Mouse (Mus musculus) megakaryocyte, adult 5-6 weeks (primary cell): Measurements from ENCODE around the gene Trpm2. TPM values are rescaled to one million over a fixed set of nuclear protein-coding genes. Genes with fewer than 3 reads are reported as not detected.
"Not testable (repeated sequence)": the region's sequence is repeated elsewhere in the genome, so short reads cannot be mapped to it uniquely, and the experiment has no call there.

Experiments used
- ATAC-seq: 2 replicates; pipeline ENCODE4 v1.8.0; 2016; ENCODE audit warnings: mild to moderate bottlenecking, inconsistent platforms; ENCODE audit not compliant: poor library complexity, severe bottlenecking
- total RNA-seq, 2 experiments: library from RNA; stranded (forward) in 1 of 2; stranded (reverse) in 1 of 2; fragments of 153-499, 151-499 nt in 1 of 2; fragments of 221-1000, 200-1000 nt in 1 of 2; gene quantifications; 2 replicates each; pipeline versions ENCODE4 v1.2.3 to v1.2.4; 2015 to 2017

The Trpm2 gene
- total RNA-seq, 2 experiments from 2014 or later = 15.2 to 35.8 TPM

DNA sequence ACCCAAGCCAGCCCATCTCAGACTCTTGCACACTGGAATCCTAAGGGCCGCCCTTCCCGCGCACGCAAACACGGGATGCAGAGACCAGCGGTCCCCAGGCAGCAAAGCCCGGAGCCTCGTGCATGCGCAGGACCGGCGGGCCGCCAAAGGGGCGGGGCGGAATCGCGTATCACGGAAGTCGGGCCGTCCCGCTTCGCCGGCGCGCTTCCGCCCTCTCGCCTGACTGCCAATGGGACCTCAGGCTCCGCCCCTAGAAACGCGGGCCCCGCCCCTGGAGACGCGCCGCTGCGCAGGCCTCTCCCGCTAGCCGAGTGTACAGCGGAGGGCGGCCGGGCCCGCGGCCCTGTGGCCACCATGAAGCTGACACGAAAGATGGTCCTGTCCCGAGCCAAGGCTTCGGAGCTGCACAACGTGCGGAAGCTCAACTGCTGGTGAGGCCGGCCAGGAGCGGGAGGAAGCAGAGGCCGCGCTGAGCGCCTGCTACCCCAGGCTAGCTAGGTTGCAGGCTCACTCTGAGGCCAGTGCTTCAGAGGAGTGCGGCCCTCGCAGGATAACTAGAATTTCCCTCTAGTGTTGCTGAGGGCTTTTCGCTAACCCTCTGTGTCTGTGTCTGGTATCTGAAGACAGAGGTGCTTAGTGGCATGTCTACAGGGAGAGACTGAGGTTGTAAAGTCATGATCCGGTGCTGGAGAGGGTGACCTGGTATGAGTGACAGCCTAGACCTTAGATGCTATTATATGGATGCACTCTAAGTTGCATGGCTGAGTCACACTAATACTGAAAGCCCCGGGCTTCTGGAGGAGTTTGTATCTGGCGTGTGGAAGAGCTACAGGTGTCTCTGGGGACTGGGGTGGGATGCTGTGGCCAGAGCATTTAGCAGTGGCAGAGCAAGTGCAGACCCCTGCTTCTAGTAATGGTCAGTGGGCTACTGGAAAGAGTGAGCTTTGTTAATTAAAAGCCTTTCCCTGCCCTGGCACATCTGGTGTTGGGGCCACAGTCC, 8.3 kb upstream of the Trpm2 start, which contains the start of gene 1810043G02Rik:
Gene 1810043G02Rik (plus strand): TSS at position 174 of the 1,000 bp plus-strand sequence.
- peak; percentile 97 for ATAC-seq

DNA sequence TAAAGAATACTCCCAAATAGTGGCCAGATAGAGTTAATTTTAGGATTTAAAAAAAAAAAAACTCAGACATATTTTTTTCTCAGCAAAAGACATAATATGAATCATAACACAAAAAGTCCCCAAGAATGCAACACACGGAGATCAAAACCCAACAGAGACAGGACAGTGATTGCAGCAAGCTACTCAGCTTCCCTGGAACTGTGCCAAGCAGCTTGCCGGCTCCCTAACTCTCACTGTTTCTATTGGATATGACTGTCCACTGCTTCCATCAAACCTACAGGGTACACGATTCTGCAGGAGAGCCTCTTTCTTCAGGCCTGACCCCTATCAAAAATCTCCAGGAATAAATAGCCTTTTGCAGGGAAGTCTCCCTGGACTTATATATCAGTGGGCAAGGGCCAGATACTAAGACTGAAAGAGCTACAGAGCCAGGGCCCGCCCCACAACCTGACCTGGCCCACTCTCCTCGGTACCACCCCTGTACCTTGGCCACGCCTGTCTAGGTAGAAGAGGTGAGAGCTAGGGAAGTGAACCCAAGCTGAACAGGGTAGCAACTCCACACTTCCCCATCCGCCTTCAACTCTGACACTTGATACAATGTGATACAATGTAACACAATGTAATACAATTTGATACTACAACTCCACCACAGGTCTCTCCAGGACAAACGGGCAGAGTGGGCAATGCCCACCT, 6.2 kb upstream of the Trpm2 start:
- no peak for ATAC-seq

DNA sequence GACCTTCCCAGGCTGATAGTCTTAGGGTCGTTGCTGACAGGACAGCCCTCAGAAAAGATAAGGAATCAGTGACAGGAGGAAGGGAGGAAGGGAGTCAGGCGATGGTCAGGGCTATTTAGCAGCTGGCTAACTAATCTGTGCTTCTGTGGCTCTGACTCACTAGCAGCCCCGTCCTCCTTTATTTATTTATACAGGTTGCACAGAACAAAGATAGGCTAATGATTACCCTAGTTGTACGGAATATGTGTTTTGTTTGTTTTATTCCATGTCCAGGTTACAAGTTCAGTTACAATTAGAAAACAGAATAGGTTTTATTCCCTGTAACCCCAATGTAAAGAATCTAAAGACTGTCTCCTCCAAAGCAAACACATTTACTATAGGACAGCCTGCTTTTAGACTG, 5.3 kb upstream of the Trpm2 start:
- no peak for ATAC-seq

DNA sequence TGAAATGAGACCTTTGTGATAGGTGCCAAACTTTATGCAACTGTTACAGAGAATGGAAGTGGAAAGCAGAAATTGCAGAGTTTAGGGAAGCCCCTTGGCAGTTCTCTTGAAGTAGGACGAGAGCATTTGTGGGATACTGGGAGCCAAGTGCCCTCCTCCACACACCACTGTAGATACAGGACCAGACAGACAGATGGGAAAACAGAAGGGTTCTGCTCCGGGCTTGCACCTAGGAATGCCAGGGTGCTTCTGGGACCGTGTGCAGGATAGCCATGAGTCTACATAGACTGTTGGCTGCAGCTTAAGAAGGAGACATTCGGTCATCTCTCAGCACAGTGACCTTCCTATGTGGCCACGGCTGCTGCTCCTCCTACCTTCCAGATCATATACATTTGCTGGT, 4.4 kb upstream of the Trpm2 start:
- ATAC-seq = no peak

DNA sequence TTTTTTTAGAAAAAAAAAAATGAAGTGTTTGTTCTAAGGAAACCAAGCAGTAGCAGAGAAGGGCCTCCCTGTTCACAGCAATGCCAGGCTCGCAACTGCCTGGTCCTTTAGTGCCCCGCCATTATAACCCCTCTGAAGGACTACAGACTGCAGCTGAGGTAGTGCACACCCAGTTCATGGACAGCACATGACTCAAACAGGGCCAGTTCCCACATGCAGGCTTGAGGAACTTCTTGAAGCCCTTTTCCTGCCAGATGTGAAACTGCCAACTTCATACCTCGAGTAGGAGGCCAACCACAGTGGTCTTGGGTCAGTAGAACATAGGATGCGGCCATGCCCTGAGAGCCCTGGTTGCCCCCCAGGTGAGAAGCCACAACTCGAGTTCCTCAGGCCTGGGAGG, 4.0 kb upstream of the Trpm2 start:
- ATAC-seq = no peak

DNA sequence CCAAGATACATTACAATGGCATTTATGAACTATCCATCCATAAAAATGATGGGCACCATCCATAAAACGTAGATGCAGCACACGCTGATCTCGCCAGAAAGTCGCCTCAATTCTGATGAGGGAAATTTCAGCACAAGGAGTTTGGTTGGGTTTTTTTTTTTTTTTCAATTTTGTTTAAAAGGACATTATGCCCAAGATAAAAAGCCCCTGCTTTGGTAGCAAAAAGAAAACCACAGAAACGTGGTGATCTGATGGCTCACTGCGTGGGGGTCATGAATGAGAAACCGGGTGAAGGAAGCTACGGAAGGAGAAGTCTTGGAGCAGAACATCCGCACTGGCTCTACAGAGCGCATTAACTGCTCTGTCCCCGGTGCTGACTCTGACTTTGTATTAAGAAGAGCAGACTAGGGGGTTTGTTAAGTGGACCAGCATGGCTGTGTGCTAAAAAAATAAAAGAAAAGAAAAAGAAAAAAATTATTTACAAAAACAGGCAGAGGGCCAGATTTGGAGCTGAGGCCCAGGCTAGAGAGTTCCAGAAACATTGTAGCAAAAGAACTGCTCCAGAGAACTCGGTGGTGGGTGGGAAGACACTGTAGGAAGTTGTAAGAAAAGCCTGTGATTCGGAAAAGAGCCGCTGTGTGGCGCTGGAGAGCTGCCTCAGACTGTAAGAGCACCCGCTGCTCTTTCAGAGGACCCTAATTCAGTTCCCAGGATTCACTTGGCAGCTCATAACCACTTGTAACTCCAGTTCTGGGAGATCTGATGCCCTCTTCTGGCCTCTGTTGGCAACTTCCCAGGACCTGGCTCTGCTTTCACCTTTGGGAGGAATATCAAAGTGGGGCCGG, 1.6 kb upstream of the Trpm2 start:
- ATAC-seq = no peak

DNA sequence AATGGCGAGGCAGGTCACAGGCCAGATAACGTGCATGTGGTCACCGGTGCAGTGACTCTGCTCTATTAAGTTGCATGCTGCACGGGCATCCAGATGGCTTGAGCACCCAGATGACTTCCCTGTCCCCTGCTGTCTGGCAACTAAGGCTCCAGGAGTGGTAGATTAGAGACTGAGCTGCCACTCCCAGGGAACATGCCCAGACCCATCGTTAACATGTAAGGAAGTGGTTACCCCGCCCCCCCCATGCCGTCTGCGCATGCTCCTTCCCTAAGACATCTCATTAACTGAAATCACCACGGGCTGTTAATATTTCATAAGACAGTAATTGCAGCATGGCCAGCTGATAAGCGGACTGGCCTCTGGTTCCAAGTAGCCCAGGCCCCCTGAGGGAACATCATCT, 828 bp upstream of the Trpm2 start:
- peak; percentile 49 for ATAC-seq

DNA sequence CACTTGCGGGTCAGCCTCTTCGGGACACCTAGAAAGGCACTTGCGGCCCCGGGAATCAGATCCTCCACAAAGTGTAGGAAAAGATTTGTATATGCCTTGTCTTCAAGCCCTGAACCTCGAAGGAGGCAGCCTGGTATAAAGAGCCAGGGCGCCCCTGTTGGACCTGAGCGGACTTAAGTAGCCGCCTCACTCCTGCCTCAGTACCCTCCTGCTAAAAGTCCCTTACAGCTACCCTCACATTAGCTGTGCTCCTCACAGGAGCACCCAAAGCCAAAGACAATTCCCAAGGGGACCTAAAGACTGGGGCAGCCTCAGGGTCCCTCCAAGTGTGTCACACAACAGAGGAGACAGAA, 414 bp downstream of the Trpm2 start:
- peak; percentile 5 for ATAC-seq

DNA sequence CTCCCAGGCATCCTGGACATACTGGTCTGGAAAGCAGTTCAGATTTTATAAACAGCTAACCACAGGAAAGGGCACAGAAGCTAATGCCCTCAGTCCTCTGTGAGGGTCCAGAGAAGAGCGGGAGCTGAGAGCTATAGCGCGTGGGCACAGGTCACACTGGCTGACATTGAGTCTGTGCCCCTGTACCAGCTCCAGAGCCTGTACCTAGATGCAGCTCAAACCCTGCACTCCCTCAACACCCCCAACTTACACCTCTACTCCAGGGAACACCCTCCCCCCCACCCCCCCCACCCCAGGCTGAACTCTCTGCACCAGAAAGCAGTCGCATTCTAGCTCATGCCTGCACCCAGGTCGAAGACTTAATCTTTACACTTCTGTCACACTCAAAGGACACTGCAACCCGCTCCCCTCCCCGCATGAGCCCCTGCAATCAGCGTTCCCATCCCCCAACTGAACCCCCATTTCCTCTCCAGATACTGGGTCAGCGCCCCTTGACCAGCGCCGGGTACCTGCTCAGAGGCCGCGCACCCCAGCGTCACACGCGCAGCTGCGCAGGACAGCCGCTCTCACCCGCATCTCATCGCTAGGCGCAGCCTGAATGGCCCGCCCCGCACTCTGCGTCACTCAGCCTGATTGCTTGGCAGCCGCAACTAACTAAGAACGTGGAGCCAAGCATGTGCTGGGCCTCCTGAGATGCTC, 940 bp downstream of the Trpm2 start:
- peak; percentile 66 for ATAC-seq

DNA sequence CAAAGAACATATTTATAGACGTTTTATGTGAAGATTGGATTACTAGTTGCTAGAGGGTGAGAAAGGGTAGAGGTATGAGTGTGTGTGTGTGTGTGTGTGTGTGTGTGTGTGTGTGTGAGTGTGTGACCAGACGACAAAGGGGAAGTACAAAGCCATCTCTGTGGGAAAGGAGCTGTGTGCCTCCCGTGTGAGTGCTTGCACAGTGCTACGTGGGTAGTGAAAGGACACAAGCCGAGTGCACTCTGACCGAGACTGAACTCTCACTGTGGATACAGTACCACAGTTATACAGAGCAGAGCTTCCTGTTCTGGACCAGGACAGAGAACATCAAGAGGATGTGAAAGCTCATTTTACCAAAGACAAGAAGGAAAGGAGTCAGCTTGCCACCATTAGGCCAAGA, 6.4 kb downstream of the Trpm2 start:
- ATAC-seq = peak; percentile 77

DNA sequence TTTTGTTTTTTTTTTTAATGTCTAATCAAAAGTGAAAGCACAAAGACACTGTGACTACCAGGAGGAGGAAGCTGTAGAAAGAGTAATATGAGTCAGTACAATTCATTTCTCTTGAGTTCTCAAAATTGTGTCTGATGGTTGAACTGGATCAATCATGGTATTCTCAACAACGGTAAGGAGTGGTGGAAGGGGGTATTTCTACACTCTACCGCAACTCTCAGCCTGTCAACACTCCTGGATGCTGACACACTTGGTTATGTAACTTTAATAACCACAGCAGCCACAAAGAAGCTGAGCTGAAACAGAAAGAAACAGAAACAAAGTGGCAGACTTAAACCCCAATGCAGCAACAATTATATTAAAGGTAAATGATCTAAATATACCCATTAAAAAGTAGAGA, 7.6 kb downstream of the Trpm2 start:
- peak; percentile 88 for ATAC-seq

DNA sequence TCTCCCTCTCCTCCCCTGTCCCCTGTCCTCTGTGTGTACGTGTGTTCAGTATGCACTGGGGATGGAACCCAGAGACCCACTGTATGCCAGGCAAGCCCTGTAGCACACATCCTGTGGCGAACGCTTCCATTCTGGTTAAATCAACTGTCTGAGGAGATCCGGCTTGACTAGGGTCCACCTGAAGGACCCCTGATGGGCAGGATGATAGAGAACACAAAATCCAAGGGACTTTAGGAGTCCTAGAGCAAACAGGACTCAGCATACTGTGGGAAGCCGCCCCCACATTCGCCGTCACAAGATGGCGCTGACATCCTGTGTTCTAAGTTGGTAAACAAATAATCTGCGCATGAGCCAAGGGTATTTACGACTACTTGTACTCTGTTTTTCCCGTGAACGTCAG, 19.9 kb downstream of the Trpm2 start:
- ATAC-seq = not testable (repeated sequence)

DNA sequence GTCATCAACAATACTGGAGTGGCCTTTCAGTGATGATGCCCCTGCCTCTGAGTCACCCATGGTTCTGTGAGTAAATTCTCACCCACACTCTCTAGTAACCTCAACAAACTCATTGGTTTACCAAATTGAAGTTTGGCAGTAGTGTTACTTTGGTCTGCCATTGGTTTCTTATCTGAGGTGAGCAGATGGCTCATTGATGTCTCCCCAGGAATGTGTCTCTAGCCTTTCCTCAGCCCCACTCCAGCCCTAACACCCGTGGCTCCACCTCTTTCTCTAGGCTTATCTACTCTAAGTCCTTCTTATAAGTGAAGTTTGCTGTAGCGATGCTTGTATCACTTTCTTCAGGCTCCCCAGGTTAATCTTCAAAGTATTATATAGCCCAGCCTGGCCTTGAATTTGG, 30.7 kb downstream of the Trpm2 start:
- no peak for ATAC-seq

DNA sequence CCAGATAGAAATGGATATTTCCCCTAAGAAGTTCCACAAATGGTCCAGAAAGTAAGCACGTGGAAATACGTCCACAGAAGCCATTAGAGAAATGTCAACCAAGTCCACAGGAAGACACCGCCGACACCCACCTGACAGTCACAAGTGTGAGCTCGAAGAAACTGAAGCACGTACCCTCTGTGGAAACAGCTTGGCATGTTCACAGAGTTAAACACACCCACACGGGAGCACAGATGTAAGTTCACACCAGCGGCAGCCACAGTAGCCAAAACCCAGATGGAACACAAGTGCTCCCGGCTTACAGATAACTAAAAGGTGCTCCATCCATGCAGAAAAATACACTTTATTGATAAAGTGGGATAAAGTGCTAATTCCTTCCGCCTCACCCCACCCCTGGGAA, 43.0 kb downstream of the Trpm2 start:
- ATAC-seq = no peak

DNA sequence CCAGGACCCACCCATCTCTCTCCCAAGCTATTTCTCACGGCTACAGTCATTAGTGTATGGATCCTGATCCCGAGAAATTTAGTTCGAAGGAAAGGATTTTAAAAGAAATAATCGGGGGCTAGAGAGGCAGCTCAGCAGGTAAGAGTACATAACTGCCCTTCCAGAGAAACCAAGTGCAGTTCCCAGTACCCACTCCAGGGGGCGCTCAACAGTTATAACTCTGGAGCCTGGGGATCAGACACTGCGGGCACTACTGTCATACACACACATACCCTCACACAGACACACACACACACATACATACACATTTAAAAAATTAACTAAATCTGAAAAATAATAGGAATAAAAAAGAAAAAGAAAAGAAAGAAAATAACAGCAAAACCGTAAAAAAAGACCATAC, 44.2 kb downstream of the Trpm2 start:
- peak; percentile 87 for ATAC-seq

DNA sequence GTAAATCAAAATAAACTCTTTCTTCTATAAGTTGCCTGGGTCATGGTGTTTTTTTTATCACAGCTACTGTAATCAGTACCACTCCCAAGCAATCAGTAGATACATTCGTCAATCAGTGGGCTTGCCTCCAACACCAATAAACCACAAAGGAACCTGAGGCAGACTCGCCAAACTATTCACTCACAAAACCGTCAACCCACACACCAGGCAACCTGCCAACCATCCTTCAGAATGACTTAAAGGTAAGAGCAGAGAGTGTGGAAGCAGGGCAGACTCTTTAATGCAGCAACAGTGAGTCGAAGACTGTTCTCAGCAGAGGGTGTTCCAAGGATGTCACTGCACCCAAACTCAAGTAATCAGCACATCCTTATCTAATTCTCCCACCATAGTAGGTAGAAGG, 47.7 kb downstream of the Trpm2 start:
- no peak for ATAC-seq

DNA sequence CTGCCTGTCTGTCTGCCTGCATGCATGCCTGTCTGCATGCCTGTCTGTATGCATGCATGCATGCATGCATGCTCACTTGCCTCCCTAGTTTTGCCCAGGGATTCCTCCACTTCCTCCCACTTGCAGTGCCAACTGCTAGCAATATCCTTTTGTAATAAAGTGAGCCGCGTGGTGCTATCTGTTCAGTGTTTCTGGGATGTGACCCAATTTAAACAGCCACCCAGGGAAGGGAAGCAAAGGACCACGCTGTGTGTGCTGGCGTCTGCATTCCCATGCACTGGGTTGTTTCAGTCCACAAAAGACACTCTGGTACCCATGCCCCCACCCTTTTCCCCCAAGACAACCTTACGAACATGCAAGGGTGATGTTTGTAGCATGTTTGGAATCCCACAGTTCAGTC, 49.4 kb downstream of the Trpm2 start:
- no peak for ATAC-seq

DNA sequence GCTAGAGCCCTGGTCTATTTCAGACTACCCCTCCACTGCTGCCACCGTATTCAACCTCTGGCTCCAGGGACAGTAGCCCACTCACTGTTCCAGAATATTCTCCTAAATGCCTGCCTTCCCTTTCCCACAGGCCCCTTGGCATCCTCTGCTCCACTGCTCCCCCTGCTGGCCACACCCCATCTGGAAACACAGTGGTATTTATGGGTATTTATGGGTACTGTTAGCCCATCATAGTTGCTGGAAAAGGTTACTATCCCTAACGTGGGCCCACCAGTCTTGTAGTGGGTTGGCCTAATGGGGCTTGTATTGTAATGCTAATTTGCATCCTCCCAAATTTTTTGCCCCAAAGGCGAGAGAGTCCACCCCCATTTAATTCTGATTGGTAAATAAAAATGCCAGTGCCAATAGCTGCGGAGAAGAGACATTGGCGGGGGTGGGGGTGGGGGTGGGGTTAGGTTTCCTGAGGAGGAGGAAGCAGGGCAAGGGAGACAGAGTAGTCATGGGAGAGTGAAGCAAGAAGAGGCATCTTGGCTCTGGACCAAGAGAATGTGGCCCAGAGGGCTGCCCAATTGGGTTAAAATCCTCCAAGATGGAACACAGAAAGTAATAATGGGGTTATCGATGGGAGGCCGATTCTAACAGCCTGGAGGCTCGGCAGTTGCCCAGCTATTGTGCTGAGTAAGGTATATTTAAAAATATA, 53.6 kb downstream of the Trpm2 start:
- peak; percentile 45; the same call in 1 of the 2 replicates for ATAC-seq

DNA sequence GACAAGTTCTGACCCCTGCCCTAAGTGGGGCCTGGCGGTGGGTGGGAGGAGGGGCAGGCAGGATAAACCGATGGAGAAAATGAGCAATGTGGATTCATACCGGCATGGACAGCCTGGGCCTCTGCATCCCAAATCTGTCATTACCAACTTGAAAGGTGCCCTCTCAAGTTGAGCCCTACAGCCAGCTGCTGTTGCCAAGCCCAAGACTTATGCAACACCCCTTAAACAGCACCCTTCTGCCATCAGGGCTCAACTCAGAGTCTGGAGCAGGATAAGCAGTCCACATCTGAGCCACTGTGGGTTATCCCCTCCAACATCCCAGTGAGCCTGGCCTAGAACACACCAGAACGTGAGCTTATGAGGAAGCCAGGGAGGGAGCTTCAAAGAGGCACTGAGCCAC, 57.1 kb downstream of the Trpm2 start:
- no peak for ATAC-seq

DNA sequence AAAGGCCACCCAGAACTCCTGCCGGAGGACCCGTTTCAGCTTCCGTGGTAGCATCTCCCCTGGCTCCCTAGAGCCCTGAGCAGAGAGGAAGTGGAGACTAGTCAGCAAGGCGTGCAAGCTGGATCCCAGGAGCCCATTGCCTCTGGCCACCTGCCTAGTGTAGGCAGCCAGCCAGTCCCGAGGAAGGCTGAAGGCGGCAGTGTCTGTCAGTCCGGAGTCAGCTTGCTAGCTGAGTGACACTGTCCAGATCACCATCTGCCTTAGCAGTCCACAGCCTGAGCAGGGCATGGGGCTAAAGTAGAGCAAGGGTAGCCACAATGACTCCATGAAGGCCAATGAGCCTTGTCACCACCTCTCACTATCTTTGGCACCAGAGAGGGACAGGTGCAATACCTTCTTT, 57.8 kb downstream of the Trpm2 start:
- ATAC-seq = no peak
